Mouse (Mus musculus) erythroblast, embryonic 14.5 days (primary cell): ENCODE results near the gene Atp6v1fnb.

Source experiments
- GATA1 ChIP-seq: IDR thresholded peaks from 2 replicates; pipeline ENCODE4 v1.6.1; 2012; ENCODE audit warnings: low read length, inconsistent platforms, mixed read lengths
- TAL1 ChIP-seq: IDR thresholded peaks from 3 replicates; pipeline ENCODE4 v1.6.1; 2012; ENCODE audit warnings: low read length, inconsistent platforms, mixed read lengths

DNA sequence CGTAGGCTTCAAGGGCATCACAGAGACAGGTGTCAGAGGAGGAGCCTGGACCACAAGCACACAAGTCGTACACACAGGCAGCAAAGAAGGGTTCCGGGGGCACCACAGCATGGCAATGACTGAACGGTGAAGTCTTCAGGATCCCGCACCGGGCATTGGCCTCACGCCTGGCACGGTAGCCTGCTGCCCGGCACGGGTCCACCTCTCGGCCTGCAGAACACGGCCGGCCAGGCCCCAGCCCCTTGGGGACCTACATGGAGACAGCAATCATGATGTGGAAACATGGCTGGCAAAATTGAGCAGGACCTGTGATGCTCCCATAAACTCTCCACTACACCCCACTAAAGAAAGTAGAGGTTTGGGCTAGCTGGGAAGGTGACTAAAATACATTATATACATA lies 11.5 kb downstream of the Atp6v1fnb start:
- no peak for TF ChIP-seq GATA1
- no peak for TF ChIP-seq TAL1
